Mouse (Mus musculus) gastrocnemius, postnatal 14 days (tissue): ENCODE measurements around the gene Acsl6. TPM values are rescaled to one million over a fixed set of nuclear protein-coding genes. Genes with fewer than 3 reads are reported as not detected.
"Not testable (repeated sequence)": the region's sequence is repeated elsewhere in the genome, so short reads cannot be mapped to it uniquely, and the experiment has no call there.

Experiments used
- DNase-seq: peaks from one replicate; pipeline ENCODE4 v3.0.0; 2021; ENCODE audit warnings: mixed read lengths
- intact Hi-C: fragments of 180-260 bp; cut with DNase I; formaldehyde crosslinking; loops from one replicate; pipeline ENCODE4 v1.15.1; 2025; ENCODE audit warnings: low total_unique reads
- total RNA-seq, 2 experiments: library from RNA; stranded (reverse); gene quantifications; 2 replicates each; pipeline ENCODE4 v1.2.3; 2021

Acsl6 gene
- total RNA-seq, 2 experiments from 2014 or later, result 17.5 to 22.5 TPM

- intact Hi-C loops, result loop anchor here (2.0 kb wide), 1 partner anchor 48 kb away; no protein-coding TSS in a partner anchor
- no peak for DNase-seq
Observed at GRCm38 (mm10) chr11:54354595-54355563, 51.3 kb downstream of the Acsl6 start.

GRCm38 (mm10) chr11:54355564-54355955, 52.0 kb downstream of the Acsl6 start:
- intact Hi-C loops, result loop anchor here (2.0 kb wide), 1 partner anchor 49 kb away; no protein-coding TSS in a partner anchor
- no peak for DNase-seq

GRCm38 (mm10) chr11:54356676-54357075, 53.1 kb downstream of the Acsl6 start:
- DNase-seq, result no peak
- intact Hi-C loops, result no loop called here

- intact Hi-C loops, result no loop called here
- no peak for DNase-seq
Observed at GRCm38 (mm10) chr11:54372553-54372952, 69.0 kb downstream of the Acsl6 start.

GRCm38 (mm10) chr11:54390386-54390785, 86.8 kb downstream of the Acsl6 start:
- intact Hi-C loops, result no loop called here
- DNase-seq, result no peak

- no peak for DNase-seq
- intact Hi-C loops, result no loop called here
Observed at GRCm38 (mm10) chr11:54391326-54391725, 87.7 kb downstream of the Acsl6 start.

- no peak for DNase-seq
- intact Hi-C loops, result no loop called here
Observed at GRCm38 (mm10) chr11:54396686-54397085, 93.1 kb downstream of the Acsl6 start.

- intact Hi-C loops, result no loop called here
- no peak for DNase-seq
Observed at GRCm38 (mm10) chr11:54398058-54398457, 94.5 kb downstream of the Acsl6 start.

GRCm38 (mm10) chr11:54400803-54401202, 97.2 kb downstream of the Acsl6 start:
- DNase-seq, intact Hi-C loops: not testable (repeated sequence)

- intact Hi-C loops, result no loop called here
- no peak for DNase-seq
Observed at GRCm38 (mm10) chr11:54404885-54405284, 101.3 kb downstream of the Acsl6 start.

- intact Hi-C loops, result no loop called here
- DNase-seq, result no peak
Observed at GRCm38 (mm10) chr11:54406930-54407546, 103.4 kb downstream of the Acsl6 start.

GRCm38 (mm10) chr11:54410612-54411011, 107.0 kb downstream of the Acsl6 start:
- DNase-seq, result no peak
- intact Hi-C loops, result no loop called here

- DNase-seq, result no peak
- intact Hi-C loops, result no loop called here
Observed at GRCm38 (mm10) chr11:54413017-54413416, 109.4 kb downstream of the Acsl6 start.

Other genes with a start within 250 kb of the Acsl6 start
- gene Pdlim4, start 234.8 kb upstream of the Acsl6 start, total RNA-seq, result 10 to 100 TPM; 15.6 to 18.8 TPM
- 10 to 100 TPM; 19.9 to 21.2 TPM for gene P4ha2, start 203.7 kb upstream of the Acsl6 start, total RNA-seq
- not detected for gene Csf2, start 54.1 kb upstream of the Acsl6 start, total RNA-seq
- not detected for gene Il3, start 36.5 kb upstream of the Acsl6 start, total RNA-seq
- not detected for gene Meikin, start 66.9 kb downstream of the Acsl6 start, total RNA-seq
- 10 to 100 TPM; 17.6 to 20.0 TPM for gene Fnip1, start 134.4 kb downstream of the Acsl6 start, total RNA-seq
- gene Rapgef6, start 219.0 kb downstream of the Acsl6 start, total RNA-seq, result 1 to 10 TPM; 8.1 to 8.6 TPM